Mouse (Mus musculus): Measurements from ENCODE around the gene Atp8a2.
A peak's percentile ranks its signal among the peaks of the same experiment; 100 is the strongest.

Atp8a2 gene

GRCm38 (mm10) chr14:59927804-59928203 is 269.2 kb downstream of the Atp8a2 start:
- no peak for DNase-seq (ENCODE audit: low spot score in 2 of 2)

- DNase-seq (ENCODE audit: low spot score in 2 of 2): no peak
Observed at GRCm38 (mm10) chr14:59919865-59920264, 277.1 kb downstream of the Atp8a2 start.

- DNase-seq (ENCODE audit: low spot score in 2 of 2): no peak
Observed at GRCm38 (mm10) chr14:59903484-59904130, 293.4 kb downstream of the Atp8a2 start.

GRCm38 (mm10) chr14:59893971-59894370 is 303.0 kb downstream of the Atp8a2 start:
- peak in 1 of 2 experiments; percentile 41 for DNase-seq (ENCODE audit: low spot score in 2 of 2)

- DNase-seq (ENCODE audit: low spot score in 2 of 2): no peak
Observed at GRCm38 (mm10) chr14:59892084-59892483, 304.9 kb downstream of the Atp8a2 start.

- no peak for DNase-seq (ENCODE audit: low spot score in 2 of 2)
Observed at GRCm38 (mm10) chr14:59891491-59891890, 305.5 kb downstream of the Atp8a2 start.

- no peak for DNase-seq (ENCODE audit: low spot score in 2 of 2)
Observed at GRCm38 (mm10) chr14:59890818-59891217, 306.2 kb downstream of the Atp8a2 start.

- DNase-seq (ENCODE audit: low spot score in 2 of 2): no peak
Observed at GRCm38 (mm10) chr14:59890107-59890506, 306.9 kb downstream of the Atp8a2 start.

- DNase-seq (ENCODE audit: low spot score in 2 of 2): no peak
Observed at GRCm38 (mm10) chr14:59888446-59888845, 308.5 kb downstream of the Atp8a2 start.

GRCm38 (mm10) chr14:59888046-59888445 is 308.9 kb downstream of the Atp8a2 start:
- no peak for DNase-seq (ENCODE audit: low spot score in 2 of 2)

GRCm38 (mm10) chr14:59887061-59887861 is 309.7 kb downstream of the Atp8a2 start:
- DNase-seq (ENCODE audit: low spot score in 2 of 2): peak; percentile 22 to 49

- no peak for DNase-seq (ENCODE audit: low spot score in 2 of 2)
Observed at GRCm38 (mm10) chr14:59883517-59884069, 313.4 kb downstream of the Atp8a2 start.

GRCm38 (mm10) chr14:59880829-59881228 is 316.1 kb downstream of the Atp8a2 start:
- no peak for DNase-seq (ENCODE audit: low spot score in 2 of 2)

GRCm38 (mm10) chr14:59878248-59878647 is 318.7 kb downstream of the Atp8a2 start:
- no peak for DNase-seq (ENCODE audit: low spot score in 2 of 2)

GRCm38 (mm10) chr14:59876525-59876924 is 320.5 kb downstream of the Atp8a2 start:
- DNase-seq (ENCODE audit: low spot score in 2 of 2): no peak

- DNase-seq (ENCODE audit: low spot score in 2 of 2): no peak
Observed at GRCm38 (mm10) chr14:59868369-59868768, 328.6 kb downstream of the Atp8a2 start.

- DNase-seq (ENCODE audit: low spot score in 2 of 2): no peak
Observed at GRCm38 (mm10) chr14:59867749-59868148, 329.2 kb downstream of the Atp8a2 start.

- no peak for DNase-seq (ENCODE audit: low spot score in 2 of 2)
Observed at GRCm38 (mm10) chr14:59866001-59866400, 331.0 kb downstream of the Atp8a2 start.

GRCm38 (mm10) chr14:59862351-59862750 is 334.6 kb downstream of the Atp8a2 start:
- DNase-seq (ENCODE audit: low spot score in 2 of 2): no peak

- no peak for DNase-seq (ENCODE audit: low spot score in 2 of 2)
Observed at GRCm38 (mm10) chr14:59859830-59860229, 337.1 kb downstream of the Atp8a2 start.

- no peak for DNase-seq (ENCODE audit: low spot score in 2 of 2)
Observed at GRCm38 (mm10) chr14:59858501-59859225, 338.3 kb downstream of the Atp8a2 start.

- DNase-seq (ENCODE audit: low spot score in 2 of 2): no peak
Observed at GRCm38 (mm10) chr14:59853139-59853538, 343.8 kb downstream of the Atp8a2 start.
